Mouse (Mus musculus) heart, embryonic 16.5 days (tissue): ENCODE data around the gene Ctsj. TPM values are rescaled to one million over a fixed set of nuclear protein-coding genes. Genes with fewer than 3 reads are reported as not detected.
"Not testable (repeated sequence)": the region's sequence is repeated elsewhere in the genome, so short reads cannot be mapped to it uniquely, and the experiment has no call there.

Experiments used
- ATAC-seq: fragments of 200-750 bp; cut with Nextera tagmentation; replicated peaks from 2 replicates; pipeline ENCODE4 v1.8.0; 2017; ENCODE audit warnings: moderate number of reproducible peaks; ENCODE audit not compliant: insufficient read depth, low FRiP score; ENCODE audit errors: extremely low read depth
- H3K27ac ChIP-seq: fragments of 300-500 bp; sonication (generic); 2 replicates; pipeline ENCODE4 v1.5.1; 2014; ENCODE audit warnings: mild to moderate bottlenecking, low read length, control low read depth, moderate library complexity
- H3K27me3 ChIP-seq: fragments of 300-500 bp; sonication (generic); 2 replicates; pipeline ENCODE4 v1.6.1; 2014; ENCODE audit warnings: low read length, mixed read lengths; ENCODE audit not compliant: control insufficient read depth, insufficient read depth
- H3K36me3 ChIP-seq: fragments of 300-500 bp; sonication (generic); 2 replicates; pipeline ENCODE4 v1.6.1; 2014; ENCODE audit not compliant: control insufficient read depth, insufficient read depth
- H3K4me1 ChIP-seq: fragments of 300-500 bp; sonication (generic); 2 replicates; pipeline ENCODE4 v1.6.1; 2014; ENCODE audit warnings: low read length, mixed read lengths; ENCODE audit not compliant: control insufficient read depth, insufficient read depth
- H3K4me2 ChIP-seq: fragments of 300-500 bp; sonication (generic); 2 replicates; pipeline ENCODE4 v1.6.1; 2014; ENCODE audit warnings: low read depth, mild to moderate bottlenecking, control low read depth, low read length
- H3K4me3 ChIP-seq: fragments of 300-500 bp; sonication (generic); 2 replicates; pipeline ENCODE4 v1.5.1; 2014; ENCODE audit warnings: mild to moderate bottlenecking, control low read depth, low read length
- H3K9ac ChIP-seq: fragments of 300-500 bp; sonication (generic); 2 replicates; pipeline ENCODE4 v1.6.1; 2014; ENCODE audit warnings: low read length, control low read depth
- H3K9me3 ChIP-seq: fragments of 300-500 bp; sonication (generic); replicated peaks from 2 replicates; pipeline ENCODE4 v1.6.1; 2016; ENCODE audit warnings: low read length; ENCODE audit not compliant: control insufficient read depth
- WGBS: fragments of 180-500 bp; shearing (Covaris S2); extraction: QIAGEN DNeasy Blood & Tissue Kit; methylation state at CpG from one replicate; pipeline ENCODE4 v1.1.7; 2014; 5-methylcytosine and 5-hydroxymethylcytosine counted together
- polyA plus RNA-seq: library from polyadenylated mRNA; unstranded; fragments of >200 nt; fragmentation: Nextera tagmentation; extraction: Ambion mirVana; gene quantifications from 2 replicates; pipeline ENCODE4 v1.2.1, GENCODE M21; 2015

Ctsj gene
- polyA plus RNA-seq = not detected in 2 replicates

GRCm38 (mm10) chr13:61005859-61006258 is at the start of gene Ctsj:
Gene Ctsj, minus strand, starts transcription at chr13:61005959.
- Histone ChIP-seq H3K36me3 (no peaks in the 10 kb centered on the region), H3K4me2 (no peak within 1 kb of the TSS), H3K9ac (no peak within 1 kb of the TSS), H3K27me3 (no peaks in the 10 kb centered on the region), H3K4me1 (no peaks in the 10 kb centered on the region), H3K4me3 (no peak within 1 kb of the TSS), H3K27ac (no peak within 1 kb of the TSS), H3K9me3 (no peaks in the 10 kb centered on the region)
- WGBS = 66% methylated on average over 3 of the region's 3 CpGs
- no peak for ATAC-seq

GRCm38 (mm10) chr13:61040531-61040930 is 34.8 kb upstream of the Ctsj start, which contains the start of gene Ctsq:
Gene Ctsq, minus strand, starts transcription at chr13:61040631.
- Histone ChIP-seq H3K9me3 (no peaks in the 10 kb centered on the region; the same call in 1 of the 2 replicates), H3K9ac (no peak within 1 kb of the TSS), H3K4me1 (no peaks in the 10 kb centered on the region), H3K4me3 (no peak within 1 kb of the TSS), H3K4me2 (no peak within 1 kb of the TSS), H3K36me3 (no peaks in the 10 kb centered on the region), H3K27me3 (no peaks in the 10 kb centered on the region), H3K27ac (no peak within 1 kb of the TSS)
- no peak for ATAC-seq
- 48% methylated on average over 3 of the region's 3 CpGs for WGBS

DNA sequence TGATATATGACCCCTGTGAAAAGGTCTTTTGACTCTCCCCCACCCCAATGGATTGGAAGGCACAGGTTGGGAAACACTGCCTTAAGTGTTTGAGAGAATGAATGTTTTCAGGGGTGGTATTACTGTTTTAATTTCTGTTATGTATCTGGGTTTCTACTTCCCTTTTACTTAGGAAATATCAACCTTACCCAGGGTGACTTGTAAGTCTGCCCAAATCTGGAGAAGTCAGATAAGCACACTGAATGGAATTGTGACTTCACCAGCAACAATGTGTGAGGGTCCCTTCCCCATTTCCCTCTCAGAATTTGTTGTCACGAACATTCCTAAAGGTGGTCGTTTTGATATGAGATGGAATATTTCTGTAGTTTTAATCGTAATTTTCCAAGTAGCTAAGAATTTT is 17.0 kb upstream of the Ctsj start:
- 76% methylated on average over 3 of the region's 3 CpGs for WGBS
- Histone ChIP-seq H3K27me3 (no peaks in the 10 kb centered on the region), H3K9me3 (peaks cover 8% of the 10 kb centered on the region; the same call in 1 of the 2 replicates), H3K36me3 (no peaks in the 10 kb centered on the region), H3K4me1 (no peaks in the 10 kb centered on the region), H3K9ac (no peak overlapping the region), H3K4me3 (no peak overlapping the region), H3K27ac (no peak overlapping the region), H3K4me2 (no peak overlapping the region)
- no peak for ATAC-seq

DNA sequence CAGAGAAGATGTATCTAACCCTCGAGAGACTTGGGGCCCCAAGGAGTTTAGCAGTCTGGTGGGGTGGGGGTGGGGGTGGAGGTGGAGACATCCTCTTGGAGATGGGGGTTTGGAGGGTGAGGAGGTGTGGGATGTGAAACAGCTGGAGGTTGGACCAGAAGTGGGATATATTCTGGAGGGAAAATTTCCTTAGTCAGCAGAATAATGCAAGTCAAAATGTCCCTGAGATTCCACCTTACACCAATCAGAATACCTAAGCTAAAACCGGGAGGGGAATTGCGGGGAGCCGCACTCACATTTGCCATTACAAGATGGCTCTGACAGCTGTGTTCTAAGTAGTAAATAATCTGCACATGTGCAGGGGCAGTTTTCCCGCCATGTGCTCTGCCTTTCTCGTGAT is 16.1 kb upstream of the Ctsj start:
- WGBS = 71% methylated on average over 4 of the region's 6 CpGs
- no peak for ATAC-seq
- Histone ChIP-seq H3K27ac (no peak overlapping the region), H3K4me3 (no peak overlapping the region), H3K9ac (no peak overlapping the region), H3K27me3 (no peaks in the 10 kb centered on the region), H3K4me2 (no peak overlapping the region), H3K36me3 (no peaks in the 10 kb centered on the region), H3K9me3 (peaks cover 8% of the 10 kb centered on the region; the same call in 1 of the 2 replicates), H3K4me1 (no peaks in the 10 kb centered on the region)

- Histone ChIP-seq H3K9ac (no peak overlapping the region), H3K27ac (no peak overlapping the region), H3K4me2 (no peak overlapping the region), H3K27me3 (no peaks in the 10 kb centered on the region), H3K4me3 (no peak overlapping the region), H3K4me1 (no peaks in the 10 kb centered on the region), H3K9me3 (peaks cover 4% of the 10 kb centered on the region), H3K36me3 (no peaks in the 10 kb centered on the region)
- WGBS = 51% methylated on average over 4 of the region's 4 CpGs
- no peak for ATAC-seq
Observed at GRCm38 (mm10) chr13:61010171-61010570, 4.4 kb upstream of the Ctsj start.

DNA sequence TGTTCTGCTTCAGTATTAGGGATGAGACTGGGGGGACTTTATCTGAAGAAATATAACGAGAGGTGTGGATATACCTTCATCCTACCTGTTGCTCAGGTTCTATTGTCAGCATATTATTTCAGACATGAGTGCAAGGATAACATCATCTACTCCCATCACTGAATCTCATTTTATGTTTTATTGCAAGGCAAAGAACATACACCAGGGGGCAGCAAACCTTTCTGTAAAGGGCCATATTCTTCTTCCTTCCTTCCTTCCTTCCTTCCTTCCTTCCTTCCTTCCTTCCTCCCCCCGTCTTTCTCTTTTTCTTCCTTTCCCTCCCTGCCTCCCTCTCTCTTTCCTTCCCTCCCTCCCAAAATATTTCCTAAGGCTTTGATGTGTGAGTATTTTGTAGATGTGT is 8.2 kb downstream of the Ctsj start:
- no peaks in the 10 kb centered on the region for H3K27me3 ChIP-seq
- no peak overlapping the region for H3K9ac ChIP-seq
- no peak overlapping the region for H3K4me3 ChIP-seq
- H3K9me3 ChIP-seq = 0 out of 2 replicates have a peak, but pooled peaks cover 2% of the 10 kb centered on the region
- 40% methylated on average over 2 of the region's 2 CpGs for WGBS
- H3K27ac ChIP-seq = no peak overlapping the region
- ATAC-seq = no peak
- no peak overlapping the region for H3K4me2 ChIP-seq
- no peaks in the 10 kb centered on the region for H3K36me3 ChIP-seq
- no peaks in the 10 kb centered on the region for H3K4me1 ChIP-seq

- not testable (repeated sequence) for H3K4me3 ChIP-seq, H3K27me3 ChIP-seq, H3K4me2 ChIP-seq, H3K9me3 ChIP-seq, ATAC-seq, H3K9ac ChIP-seq, H3K36me3 ChIP-seq, H3K27ac ChIP-seq, H3K4me1 ChIP-seq
- 63% methylated on average over 5 of the region's 5 CpGs for WGBS
Observed at GRCm38 (mm10) chr13:60986915-60987314, 18.8 kb downstream of the Ctsj start.

DNA sequence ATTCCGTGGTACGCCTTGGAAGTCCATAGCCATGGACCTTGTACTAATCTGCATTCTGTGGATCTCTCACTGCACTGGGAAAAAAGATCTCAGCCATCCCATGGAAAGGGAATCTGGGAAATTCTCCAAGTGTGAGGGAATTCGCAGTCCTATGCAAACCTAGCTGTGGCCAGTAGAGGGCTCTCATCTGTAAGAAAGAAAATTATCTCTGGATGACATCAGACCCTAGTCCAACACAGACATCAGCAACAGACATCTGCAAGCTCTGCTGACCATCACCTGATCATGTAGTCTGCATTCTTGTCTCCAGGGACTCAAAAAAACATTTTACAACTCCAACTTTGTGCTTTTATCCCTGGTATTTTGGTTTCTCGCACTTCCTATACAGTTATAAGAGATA is 33.4 kb downstream of the Ctsj start:
- H3K4me3 ChIP-seq, ATAC-seq, H3K4me1 ChIP-seq, H3K27me3 ChIP-seq, H3K9ac ChIP-seq, H3K27ac ChIP-seq, H3K4me2 ChIP-seq, H3K9me3 ChIP-seq, H3K36me3 ChIP-seq: not testable (repeated sequence)
- 74% methylated on average over 4 of the region's 4 CpGs for WGBS

GRCm38 (mm10) chr13:60963985-60964384 is 41.8 kb downstream of the Ctsj start:
- H3K9me3 ChIP-seq, H3K27ac ChIP-seq, H3K4me1 ChIP-seq, H3K27me3 ChIP-seq, H3K36me3 ChIP-seq, H3K4me2 ChIP-seq, H3K4me3 ChIP-seq, H3K9ac ChIP-seq, ATAC-seq: not testable (repeated sequence)
- WGBS = 39% methylated on average over 5 of the region's 5 CpGs

- Histone ChIP-seq H3K9me3 (no peaks in the 10 kb centered on the region), H3K27me3 (no peaks in the 10 kb centered on the region), H3K4me1 (no peaks in the 10 kb centered on the region), H3K9ac (no peak overlapping the region), H3K27ac (no peak overlapping the region), H3K36me3 (no peaks in the 10 kb centered on the region), H3K4me2 (no peak overlapping the region), H3K4me3 (no peak overlapping the region)
- WGBS = 54% methylated on average over 5 of the region's 5 CpGs
- no peak for ATAC-seq
Observed at GRCm38 (mm10) chr13:60961706-60962105, 44.1 kb downstream of the Ctsj start.
